Mouse (Mus musculus) urinary bladder, postnatal 36 days (tissue): Measurements from ENCODE around the gene Pelo.
A peak's percentile ranks its signal among the peaks of the same experiment; 100 is the strongest.

Experiments
- DNase-seq, 2 experiments: peaks; one replicate each; pipeline ENCODE4 v3.0.0; 2022; ENCODE audit warnings: low spot score in 2 of 2, mixed read lengths in 1 of 2

The Pelo gene

DNA sequence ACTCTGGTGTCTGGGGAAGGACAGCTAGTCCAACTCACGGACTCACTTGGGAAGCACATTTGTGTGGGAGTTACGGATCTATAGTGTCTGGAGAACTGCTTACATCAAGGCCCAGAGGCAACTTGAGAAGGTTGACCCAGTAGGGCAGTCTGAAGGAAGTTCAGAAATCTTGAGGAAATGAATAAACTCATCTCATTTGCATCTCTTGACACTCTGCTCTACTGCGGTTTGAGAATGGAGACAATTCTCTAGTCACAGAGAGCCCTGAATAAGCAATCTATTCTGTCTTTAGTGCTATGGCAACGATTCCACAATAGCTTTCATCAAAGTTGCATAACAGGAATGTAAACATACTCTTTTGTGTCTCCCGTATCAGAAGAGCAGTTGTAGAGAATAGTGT, 7.0 kb upstream of the Pelo start:
- DNase-seq = no peak

DNA sequence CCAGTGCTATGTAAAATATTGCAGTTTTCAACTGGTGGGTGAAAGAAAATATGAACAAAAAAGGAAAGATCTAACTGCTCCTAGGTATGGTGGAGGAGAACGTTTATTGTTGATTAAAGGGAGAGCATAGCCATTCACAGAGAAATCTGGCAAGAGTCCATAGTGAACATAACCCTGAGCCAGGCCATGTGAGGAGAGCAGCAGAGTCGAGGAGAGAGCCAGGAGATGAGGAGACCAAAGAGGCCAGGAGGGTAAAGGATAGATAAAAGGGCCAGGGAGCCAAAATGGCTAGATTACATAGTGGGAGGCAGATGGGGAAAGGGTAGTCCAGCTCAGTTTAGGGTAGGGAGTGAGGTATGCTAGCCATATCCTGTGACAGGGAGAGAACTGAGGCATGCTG, 6.2 kb upstream of the Pelo start:
- no peak for DNase-seq

DNA sequence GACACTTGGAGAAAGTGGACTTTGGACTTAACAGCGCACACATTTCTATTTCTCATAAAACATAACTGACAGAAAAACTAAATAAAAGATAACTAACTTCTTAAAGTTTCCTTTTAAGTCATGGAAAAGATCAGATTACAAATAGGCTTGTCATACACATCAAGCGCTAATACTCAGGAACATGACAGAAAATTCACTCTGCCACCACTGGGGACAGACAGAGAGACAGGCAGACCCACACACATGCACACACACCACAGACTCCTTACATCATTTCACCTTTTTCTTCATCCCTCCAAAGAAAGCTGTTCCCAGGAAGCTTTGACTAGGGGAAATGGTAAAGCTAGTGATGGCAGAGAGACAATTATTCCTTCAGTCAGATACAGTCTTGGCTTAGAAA, 5.4 kb upstream of the Pelo start:
- no peak for DNase-seq

DNA sequence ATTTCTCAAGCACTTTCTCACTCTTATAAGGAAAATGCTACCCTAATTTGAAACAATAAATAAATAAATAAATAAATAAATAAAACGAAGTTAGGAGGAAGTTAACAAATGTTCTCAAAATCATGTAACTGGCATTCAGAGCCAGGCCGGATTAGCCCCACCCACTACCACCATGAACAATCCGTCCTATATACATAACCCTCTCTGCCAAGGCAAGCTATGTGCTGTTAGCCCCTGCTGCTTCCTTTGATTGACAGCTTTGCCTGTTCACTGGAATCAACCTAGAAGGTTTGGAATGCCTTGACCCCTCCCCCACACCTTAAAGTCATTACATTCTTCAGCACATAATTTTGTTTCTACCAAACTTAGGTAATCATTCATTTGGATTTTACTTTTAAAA, 1.5 kb upstream of the Pelo start:
- DNase-seq = no peak

DNA sequence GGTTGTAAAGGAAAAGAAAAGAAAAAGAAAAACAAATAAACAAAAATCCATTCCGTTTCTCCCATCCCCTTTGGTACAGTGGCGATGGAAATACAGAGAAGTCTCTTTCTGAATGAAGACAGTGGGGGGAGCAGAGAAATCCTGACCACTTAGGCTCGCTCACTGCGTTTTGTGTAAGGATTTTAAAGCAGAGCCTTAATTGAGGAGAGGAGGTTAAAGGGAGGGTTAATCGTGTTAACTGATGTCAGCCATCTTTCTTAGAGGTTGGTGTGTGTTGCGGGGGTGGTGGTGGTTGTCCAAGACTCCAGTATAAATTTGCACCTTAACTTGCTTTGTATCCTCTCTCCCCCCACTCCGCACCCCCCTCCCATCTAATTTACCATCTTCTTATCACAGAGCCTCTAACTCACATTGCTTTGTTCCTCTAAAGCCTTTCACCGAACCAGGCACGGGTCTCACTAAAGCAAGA, 1.0 kb upstream of the Pelo start:
- no peak for DNase-seq

DNA sequence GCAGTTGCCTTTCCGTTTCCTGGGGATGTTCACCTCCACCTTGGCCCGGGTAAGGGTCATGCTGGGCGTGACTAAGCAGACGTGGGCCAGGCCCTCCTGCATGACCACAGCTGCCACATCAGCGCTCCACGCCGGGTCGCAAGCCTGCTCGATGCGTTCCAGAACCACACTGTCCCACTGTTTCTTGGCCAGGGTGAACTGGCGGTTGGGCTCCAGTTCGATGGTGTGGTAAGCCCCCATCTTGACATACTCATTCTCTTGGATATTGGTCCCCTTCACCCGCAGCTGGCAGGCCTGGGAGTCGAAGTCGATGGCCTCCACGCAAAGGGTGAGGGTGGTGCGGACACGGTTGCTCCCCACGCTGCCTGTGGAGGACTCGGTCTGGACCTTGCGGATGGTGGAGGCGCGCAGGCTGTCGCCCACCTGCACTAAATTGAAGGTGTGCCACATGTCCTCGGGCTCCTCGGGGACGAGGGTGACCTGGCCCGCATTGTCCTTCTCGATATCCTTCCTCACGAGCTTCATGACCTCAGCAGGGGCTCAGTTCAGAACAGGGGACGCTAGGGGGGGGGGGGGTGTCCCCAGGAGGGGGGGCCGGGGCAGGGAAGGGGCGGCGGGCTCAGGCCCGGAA, 476 bp downstream of the Pelo start:
- peak in 1 of 2 experiments; percentile 21 for DNase-seq

DNA sequence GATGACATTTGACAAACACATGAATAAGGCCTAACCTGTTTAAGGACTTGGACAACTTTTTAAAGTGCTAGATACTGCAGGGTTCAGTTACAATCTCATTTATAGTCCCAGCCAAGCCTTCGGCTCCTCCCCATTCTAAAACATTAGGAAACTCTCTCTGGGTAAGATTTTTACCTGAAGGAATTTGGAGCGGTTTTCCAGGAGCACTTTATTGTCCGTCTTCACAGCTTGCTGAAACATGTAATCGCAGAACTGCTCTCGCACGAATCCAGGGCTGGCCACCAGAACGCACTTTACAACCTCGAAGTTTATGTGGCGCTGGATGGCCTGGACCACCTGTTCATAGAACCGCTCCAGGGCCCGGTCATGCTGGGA, 979 bp downstream of the Pelo start:
- DNase-seq = no peak

DNA sequence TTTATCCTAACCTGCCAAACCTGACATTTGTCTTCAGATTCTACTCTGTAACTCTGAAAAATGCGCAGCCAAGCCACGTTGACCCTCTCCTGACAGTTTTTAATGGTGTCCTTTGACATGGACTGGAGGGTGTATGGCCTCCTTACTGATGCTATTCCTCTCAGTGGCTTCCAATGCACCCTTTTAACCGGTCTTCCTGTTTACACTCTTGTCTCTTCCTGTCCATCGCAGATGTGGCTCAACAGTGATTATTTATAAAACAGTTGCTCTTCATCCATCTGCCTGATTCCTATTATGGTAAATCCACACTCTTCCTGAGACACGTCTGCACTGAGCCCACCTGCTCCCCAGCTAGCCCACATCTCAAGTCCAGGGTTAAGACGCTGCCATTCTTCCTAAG, 4.0 kb downstream of the Pelo start:
- no peak for DNase-seq

DNA sequence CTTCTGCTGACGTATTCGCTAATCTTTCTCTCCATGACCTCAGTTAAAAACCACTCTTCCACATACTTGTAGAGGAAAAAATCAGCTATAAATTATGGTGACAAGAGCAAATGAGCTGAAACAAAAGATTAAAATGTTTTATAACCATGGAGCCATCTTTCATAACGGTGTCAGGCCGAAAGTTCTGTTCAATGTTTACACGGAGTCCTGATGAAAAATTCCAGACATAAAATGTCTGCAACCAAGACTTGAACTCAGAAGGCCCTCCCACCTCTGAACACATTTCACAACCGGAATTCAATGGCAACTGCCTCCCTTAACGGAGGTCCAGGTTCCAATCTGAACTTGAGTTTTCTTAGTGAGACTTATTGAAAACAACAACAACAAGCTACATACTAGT, 7.6 kb downstream of the Pelo start:
- DNase-seq = no peak

DNA sequence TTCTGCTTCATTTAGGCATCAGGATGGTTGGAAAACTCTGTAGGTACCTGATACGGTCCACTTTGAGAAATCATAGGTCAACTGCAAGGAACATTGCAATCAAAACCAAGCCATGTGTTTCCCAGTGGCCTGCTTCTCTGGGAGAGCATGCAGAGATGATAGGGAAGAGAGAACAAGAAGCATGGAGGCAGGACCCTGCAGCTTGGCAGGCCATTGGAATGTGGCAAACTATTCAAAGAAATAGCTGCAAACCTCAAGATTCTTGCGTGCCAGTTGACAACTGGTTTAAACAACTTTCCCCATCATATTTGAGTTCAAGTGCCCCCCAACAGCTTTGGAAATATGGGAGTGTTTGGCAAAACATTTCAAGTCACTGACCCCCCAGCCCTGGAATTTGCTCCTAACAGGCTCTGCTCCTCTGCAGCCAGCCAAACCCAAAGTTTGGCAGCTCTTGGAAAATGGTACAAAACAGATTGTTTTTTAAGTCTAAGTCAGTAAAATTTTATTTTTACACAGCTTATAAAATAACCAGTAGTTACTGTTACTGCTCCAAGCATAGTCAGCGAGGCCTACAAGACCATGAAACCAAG, 9.9 kb downstream of the Pelo start:
- DNase-seq = no peak

DNA sequence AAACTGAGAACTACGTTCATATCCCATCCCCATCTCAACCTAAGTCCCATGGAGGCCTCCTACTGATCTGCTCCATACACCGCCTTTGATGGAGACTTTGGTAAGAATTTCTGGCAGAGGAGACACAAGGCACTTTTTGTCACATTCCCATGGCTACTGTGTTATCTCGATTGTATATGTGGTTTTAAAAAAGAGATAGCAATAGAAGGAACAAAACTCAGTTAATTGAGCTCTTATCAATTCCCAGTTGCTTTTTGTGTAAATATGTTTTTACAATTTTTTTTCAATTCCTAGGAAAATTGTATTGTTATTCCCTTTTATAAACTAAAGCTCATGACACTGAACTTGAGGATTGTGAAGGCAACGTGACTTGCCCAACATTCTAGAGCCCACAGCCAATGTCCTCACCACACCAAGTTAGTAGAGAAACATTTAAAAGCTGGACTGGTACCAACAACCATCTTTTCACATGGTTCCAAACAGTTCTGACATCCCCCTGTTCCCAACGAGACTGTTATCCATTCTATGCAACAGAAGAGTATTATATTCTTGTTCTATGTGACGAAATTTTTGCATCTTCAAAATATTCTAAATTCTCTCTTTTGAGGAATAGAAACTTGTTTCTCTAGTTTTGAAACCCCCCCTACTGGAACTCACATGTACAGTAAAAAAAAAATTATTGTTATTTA, 10.8 kb downstream of the Pelo start:
- no peak for DNase-seq

DNA sequence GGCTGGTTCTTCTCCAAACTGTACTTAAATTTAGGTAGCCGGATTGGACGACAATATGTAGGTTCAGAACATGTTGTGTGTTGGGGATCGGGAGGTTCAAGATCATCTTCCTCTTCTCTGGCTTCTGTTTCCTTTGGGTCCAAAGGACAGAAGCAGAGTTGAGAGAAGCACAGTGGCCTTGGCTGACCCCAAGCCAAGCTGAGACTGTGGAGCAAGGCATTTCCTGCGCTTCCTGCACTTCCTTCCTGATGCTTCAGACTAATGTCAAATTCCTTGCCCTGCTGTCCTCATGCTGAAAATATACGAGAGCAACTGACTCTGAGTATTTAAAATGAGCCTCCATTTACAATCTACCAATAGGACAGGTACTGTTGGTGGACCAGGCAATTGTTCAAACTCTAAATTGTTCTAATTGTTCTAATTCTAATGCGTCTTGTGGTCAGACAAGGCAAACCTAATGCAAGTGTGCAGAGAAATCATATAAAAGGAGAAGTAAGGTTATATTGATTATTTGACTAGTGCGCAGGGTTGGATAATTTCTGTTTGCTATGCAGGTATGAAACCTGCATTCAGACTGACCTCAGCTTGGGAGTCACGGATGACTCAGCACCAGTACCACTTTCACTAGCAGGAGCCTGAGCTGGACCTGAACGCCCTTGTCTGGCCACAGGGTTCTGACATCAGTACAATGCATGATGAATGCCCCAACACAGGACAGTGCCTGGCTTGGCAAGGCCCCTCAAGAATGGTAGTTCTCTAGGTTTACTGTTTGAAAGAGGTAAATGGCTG, 12.4 kb downstream of the Pelo start:
- no peak for DNase-seq

DNA sequence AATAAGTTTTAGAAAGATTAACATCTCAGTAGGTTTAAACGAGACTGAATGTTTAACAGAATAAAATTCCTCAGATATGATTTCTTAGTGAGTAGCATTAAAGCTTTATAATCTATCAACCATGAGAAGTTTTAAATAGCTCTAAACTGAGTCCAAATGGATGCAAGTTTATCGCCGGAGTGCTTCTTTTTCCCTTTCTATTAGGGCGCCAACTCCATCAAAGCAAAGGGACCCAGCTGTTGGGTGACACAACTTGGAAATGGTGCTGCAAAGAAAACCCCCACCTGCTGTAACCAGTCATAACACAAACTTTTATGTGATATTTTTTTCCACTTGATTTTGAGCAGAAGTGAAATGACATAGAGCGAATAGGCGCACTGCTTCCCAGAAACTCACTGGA, 17.6 kb downstream of the Pelo start:
- no peak for DNase-seq

DNA sequence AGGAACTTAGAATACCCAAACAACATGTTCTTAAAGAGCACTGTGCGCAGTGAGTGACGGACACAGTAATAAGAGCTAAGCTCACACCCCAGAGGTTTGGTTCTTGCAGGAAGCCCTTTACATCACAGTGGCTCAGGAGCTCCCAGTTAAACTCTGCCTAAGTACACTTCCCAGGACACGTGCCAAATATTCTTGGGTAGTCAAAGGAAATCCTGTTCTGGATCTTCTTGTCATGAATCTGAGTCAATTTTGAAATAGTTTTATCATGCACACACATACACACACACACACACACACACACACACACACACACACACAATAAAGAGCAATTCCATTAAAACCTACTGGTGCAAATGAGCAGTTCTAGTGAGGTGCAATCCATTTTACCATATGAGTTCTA, 18.6 kb downstream of the Pelo start:
- DNase-seq = no peak

DNA sequence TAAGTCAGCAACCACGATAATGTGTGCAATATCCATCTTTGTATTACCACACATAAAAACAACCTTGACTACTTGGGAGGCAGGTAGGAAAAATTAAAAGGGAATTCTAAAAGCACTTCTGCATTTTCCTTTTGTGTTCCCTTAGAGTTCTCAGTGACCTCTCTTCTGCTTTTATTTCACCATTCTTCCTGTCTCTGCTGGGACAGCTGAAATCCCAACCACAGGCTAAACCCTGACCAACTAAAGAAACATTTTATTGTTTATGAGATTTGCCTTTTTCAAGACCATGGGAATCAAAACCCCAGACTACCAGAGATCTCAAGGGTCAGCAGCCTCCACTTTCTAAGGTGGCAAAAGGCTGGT, 22.0 kb downstream of the Pelo start:
- DNase-seq = no peak

DNA sequence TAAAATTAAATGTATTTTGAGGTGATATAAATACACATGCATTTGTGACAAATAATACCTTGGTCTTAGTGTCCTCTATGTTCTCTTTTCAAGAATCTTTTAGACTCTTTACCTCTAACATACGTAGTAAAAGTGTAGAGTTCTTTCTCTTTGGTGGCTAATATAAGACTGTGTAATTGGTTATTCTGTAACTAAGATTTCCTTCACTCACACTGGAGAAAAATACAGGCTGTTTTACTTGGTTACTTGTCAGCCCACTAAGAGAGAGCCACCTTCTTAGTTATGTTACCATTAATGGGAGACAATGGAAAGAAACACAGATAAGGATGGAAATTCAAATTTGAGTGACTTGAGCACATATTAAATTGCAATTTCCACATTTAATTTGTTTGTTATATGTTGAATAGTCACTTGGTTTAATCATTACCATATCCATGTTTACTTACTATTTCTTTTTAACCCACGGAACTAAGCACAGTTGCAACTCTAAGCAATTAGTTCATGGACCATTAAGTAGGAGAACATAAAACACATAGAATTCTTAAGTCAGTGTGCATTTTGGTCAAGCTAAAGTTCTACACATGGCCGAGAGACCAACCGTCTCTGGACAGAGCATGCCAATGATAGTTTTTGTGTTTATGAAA, 22.5 kb downstream of the Pelo start:
- no peak for DNase-seq

DNA sequence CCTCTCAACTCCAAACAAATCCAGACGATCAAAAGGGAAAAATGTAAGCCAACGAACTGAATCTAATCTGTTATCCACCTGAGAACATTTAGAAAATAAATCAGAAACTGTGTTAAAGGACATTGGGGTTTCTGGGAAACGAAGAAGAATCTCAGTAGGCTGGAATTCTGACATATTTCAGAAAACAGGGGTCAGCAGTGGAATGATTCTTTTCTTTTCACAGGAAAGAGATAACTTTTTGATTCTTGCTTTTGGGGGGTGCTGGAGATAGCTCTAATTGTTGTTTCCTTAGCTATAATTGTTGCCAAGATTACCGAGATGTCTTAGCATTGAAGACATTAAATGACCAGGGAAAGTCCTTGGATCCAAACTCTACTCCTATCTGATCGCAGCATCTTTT, 32.4 kb downstream of the Pelo start:
- DNase-seq = no peak

DNA sequence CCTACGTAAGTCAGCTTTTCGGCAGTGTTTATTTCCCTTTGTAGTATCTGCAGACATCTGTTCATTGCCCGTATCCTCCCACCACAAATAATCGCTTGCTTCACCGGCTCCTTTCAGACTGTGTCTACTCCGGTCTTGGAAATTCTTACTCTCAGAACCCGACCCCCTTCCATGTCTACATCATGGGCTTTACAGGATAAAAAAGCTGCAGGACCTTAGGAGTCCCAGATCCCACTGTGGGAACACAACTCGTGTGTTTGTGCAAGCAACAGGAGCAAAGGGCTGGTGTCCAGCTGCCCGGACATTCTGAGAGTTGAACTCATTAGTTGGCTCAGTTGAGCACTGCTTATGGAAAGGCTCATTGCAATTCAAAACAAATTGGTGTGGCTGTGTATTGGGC, 35.2 kb downstream of the Pelo start:
- DNase-seq = no peak

DNA sequence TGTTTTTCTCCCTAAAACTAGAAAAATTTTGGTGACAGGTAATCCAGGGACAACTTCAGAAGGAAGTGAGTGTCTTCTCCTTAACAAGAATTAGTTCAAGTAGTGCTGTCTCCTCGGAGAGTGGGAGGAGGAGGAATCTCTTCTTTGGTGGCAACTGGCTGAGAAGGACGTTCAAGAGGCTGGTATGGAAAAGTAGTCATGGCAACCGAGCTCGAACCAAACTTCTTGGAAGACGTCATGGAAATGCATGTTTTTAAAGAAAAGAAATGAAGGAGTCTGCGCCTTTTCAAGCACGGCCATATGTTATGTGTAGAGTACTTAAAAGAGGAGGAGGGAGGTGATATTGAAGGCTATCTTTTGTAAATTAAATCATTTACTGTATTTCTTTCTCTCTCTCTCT, 37.4 kb downstream of the Pelo start:
- DNase-seq = no peak

DNA sequence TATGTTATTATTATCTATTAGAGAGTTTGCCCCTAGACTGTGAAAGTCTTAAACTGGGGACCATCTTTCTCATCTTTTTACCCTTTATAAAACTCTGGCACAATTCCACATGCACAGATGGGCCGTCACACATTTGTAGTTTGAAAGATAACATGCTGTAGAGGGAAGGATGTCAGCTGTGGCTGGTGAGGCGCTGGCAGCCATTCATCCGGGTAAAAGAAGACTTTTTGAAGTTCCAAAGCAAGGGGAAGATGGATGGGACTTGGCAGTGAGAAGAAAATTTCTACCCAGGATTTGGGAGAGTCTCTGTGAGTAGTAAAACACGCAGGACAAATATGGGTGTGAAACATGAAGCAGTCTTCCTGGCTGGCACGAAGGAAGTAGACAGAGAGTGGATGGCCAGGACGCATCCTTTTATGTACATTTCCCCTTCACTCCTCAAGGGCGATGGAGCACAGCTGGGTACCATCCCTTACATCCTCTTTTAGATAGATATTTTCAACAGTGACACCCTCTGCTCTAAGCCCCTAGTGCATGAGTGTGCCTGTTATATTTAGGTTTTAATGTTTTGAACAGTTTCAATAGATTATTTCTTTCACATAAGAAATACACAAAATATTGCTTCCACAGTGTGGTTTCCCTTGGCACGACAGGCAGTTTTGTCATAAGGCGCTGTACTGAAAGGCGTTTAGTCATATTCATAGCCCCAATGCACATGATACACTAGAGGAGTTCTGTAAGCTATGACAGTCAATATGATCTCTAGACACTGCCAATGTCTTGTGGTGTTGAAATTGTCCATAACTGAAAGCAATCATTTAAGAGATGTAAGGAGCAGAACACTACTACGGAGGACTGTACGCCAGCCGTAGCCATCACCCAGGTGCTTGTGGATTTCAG, 39.1 kb downstream of the Pelo start:
- no peak for DNase-seq

DNA sequence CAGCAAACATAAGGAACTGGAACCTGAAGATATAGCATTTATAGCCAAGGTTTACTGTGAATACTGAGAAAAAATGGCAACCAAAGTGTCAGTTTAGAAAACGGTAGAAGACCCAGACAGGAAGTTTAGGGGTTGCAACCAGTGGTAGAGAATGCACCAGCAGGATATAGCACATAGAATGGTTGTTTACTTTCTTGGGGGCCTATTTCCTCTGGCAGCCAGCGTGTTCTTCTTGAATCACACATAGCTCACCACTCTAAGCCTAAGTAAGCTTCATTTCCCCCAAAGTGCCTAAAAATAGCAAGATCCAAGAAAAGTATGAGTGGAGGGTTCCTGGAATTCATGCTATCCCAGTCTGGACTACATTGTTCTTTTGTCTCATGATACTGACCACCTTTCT, 47.3 kb downstream of the Pelo start:
- DNase-seq = no peak
